Mouse (Mus musculus): ENCODE results near the gene Gucy2c. TPM values are rescaled to one million over a fixed set of nuclear protein-coding genes. Genes with fewer than 3 reads are reported as not detected.

Gucy2c gene
- polyA plus RNA-seq (2014; fragmentation: Illumina TruSeq; extraction: RNeasy Lipid Tissue Mini Kit (QIAGEN cat#74804); ENCODE audit: low read depth, low replicate concordance): not detected

DNA sequence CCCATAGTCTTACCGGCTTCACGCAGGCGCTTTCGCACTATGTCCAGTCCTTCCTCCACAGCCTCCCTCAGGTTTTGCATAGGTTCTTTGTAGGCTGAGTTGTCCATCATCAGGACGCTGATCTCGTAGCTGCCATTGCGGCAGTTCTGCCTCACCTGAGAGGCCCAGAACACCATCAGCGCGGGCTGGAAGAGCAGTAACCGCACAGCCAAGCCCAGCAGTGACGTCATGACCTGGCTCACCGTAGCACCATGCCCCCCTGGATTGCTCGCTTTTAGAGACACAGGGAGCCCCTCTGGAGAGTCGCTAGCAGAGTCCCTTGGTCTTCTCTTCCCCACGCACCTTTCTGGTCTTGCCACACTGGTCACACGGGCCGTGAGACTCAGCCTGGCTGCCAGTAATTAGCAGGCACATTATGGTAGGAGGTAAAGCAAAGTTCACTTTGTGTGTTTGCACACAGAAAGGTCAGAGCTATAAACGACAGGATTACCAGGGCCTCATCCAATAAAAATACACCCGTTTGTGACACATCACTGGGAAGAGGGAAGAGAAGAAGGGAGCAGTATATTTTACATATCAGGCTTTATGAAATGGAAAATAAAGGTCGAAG, at the start of gene Gucy2c:
Gucy2c (minus strand) TSS at position 389 of the 610 bp plus-strand sequence.

DNA sequence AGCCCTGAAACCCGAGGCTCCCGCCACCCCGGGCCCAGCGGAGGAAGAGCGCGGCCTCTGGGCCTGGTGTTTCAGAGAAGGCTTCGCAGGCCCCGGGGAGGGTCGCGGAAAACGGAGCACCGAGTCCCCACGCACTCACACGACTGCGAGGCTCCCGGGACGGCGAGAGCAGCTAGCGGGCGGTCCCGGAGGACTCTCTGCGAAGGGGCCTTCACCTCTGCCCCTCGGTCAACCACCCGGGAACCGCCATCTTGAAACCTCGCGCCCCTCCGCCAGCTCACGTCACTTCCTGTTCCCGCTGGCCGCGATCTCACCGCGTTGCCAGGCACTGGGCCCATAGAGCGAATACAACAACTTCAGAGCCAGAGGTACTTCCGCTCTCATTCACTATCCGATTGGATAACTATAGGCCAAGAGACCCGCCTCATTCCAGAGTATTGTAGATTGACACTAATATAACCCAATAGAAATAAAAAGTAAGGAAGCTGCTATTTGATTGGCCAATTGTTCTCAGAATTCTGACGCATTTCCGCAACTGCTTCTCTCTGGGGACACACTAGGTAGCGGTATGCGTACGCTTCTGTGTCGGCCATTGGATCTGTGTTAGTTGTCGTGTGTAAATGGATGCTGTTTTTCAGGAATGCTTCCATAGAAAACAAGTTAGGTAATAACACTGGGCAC, 46.5 kb upstream of the Gucy2c start, which contains the start of gene Wbp11:
Wbp11 (minus strand) TSS at position 353 of the 681 bp plus-strand sequence.

DNA sequence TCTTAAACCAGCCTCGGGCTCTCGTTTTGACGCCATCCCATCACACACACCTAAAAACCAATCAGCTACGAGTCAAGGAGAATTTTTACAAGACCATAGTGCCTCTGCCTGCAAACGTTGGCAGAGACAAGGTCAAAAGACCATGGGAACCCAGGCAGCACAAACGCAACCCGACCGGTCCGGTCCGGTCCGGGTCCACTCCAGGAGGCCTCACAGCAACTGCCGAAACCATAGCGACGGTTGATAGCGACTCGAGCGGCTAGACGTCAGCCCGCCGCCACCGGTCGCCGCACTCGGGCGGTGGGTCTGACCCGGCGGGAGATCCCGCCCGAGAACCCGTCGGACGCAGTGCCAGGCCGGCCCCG, 45.9 kb upstream of the Gucy2c start, which contains the start of gene BC049715:
BC049715 (plus strand) TSS at position 111 of the 365 bp plus-strand sequence.

DNA sequence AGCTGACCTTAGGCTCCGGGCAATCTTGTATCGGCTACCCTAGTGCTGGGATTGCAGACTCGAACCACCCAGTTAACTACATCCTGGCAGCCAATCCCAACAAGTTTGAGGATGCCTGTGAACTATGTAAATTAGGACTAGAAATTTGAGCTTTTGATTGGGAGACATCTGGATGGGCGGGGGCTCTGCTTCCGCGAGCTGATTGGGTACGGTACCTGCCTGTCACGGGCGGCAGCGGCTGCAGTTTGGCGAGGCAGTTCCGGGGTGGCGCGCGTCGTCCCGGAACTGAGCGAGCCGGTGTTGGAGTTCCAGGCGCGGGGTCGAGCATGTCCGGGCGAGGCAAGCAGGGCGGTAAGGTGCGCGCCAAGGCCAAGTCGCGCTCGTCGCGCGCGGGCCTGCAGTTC, 26.5 kb upstream of the Gucy2c start, which contains the start of gene H2afj:
H2afj (plus strand) TSS at position 231 of the 404 bp plus-strand sequence.

DNA sequence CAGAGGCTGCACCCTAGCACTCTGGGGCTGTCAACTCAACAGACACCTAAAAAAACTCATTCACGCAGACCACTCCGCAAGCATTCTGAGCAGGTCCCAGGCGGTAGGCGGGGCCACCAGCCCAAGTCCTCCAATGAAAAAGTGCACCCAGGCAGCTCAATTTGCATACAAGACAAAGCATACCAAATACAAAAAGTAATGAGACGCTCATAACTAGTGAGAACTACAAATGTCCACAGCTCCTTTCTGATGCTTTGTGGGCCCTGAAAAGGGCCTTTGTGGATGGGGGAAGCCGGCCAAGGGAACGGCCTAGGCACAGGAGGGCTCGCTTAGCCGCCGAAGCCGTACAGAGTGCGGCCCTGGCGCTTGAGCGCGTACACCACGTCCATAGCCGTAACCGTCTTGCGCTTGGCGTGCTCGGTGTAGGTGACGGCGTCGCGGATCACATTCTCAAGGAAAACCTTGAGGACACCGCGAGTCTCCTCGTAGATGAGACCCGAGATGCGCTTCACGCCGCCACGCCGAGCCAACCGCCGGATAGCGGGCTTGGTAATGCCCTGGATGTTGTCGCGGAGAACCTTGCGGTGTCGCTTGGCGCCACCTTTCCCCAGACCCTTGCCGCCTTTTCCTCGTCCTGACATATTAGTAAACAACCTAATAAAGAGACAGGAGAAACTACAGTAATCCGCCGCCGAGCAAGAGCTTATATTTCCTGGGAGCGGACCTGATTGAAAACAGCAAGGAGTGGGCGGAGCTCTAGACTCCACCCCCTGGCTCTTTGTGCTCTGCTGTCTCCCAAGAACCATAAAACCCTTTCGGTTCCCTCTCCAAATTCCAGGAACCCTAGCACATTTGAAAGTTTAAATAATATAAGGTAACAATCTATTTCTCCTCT, 22.4 kb upstream of the Gucy2c start, which contains the start of gene Hist4h4:
Hist4h4 (minus strand) TSS at position 677 of the 895 bp plus-strand sequence.

DNA sequence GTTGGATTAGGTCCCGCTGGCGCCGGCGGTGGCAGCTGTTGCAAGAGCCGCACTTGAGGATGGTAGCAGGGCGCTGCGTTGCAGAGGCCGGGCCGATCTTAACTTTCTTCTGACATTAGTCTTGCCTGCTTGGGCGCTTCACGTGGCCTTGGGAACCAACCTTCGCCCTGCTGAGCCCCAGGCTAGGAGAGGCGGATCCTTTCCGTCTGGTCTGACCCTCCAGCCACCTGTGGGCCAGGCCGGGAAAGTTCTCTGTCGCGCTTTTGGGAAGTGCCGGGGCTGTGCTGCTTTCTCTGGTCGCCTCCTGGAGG, 119.9 kb downstream of the Gucy2c start, which contains the start of gene Plbd1:
Plbd1 (minus strand) TSS at position 223 of the 311 bp plus-strand sequence.

Other genes starting within 250 kb of the Gucy2c start
- 22.2 TPM for gene Plbd1, start 119.8 kb downstream of the Gucy2c start, polyA plus RNA-seq (2014; fragmentation: Illumina TruSeq; extraction: RNeasy Lipid Tissue Mini Kit (QIAGEN cat#74804); ENCODE audit: low read depth, low replicate concordance)
- not detected for gene Hist4h4, start 22.6 kb upstream of the Gucy2c start, polyA plus RNA-seq (2014; fragmentation: Illumina TruSeq; extraction: RNeasy Lipid Tissue Mini Kit (QIAGEN cat#74804); ENCODE audit: low read depth, low replicate concordance)
- gene H2afj, start 26.5 kb upstream of the Gucy2c start, polyA plus RNA-seq (2014; fragmentation: Illumina TruSeq; extraction: RNeasy Lipid Tissue Mini Kit (QIAGEN cat#74804); ENCODE audit: low read depth, low replicate concordance): 11.4 TPM
- 0.70 TPM for gene BC049715, start 45.9 kb upstream of the Gucy2c start, polyA plus RNA-seq (2014; fragmentation: Illumina TruSeq; extraction: RNeasy Lipid Tissue Mini Kit (QIAGEN cat#74804); ENCODE audit: low read depth, low replicate concordance)
- 102 TPM for gene Wbp11, start 46.5 kb upstream of the Gucy2c start, polyA plus RNA-seq (2014; fragmentation: Illumina TruSeq; extraction: RNeasy Lipid Tissue Mini Kit (QIAGEN cat#74804); ENCODE audit: low read depth, low replicate concordance)
- 0.93 TPM for gene Smco3, start 53.7 kb upstream of the Gucy2c start, polyA plus RNA-seq (2014; fragmentation: Illumina TruSeq; extraction: RNeasy Lipid Tissue Mini Kit (QIAGEN cat#74804); ENCODE audit: low read depth, low replicate concordance)
- 4.3 TPM for gene Art4, start 76.0 kb upstream of the Gucy2c start, polyA plus RNA-seq (2014; fragmentation: Illumina TruSeq; extraction: RNeasy Lipid Tissue Mini Kit (QIAGEN cat#74804); ENCODE audit: low read depth, low replicate concordance)
- gene Mgp, start 94.1 kb upstream of the Gucy2c start, polyA plus RNA-seq (2014; fragmentation: Illumina TruSeq; extraction: RNeasy Lipid Tissue Mini Kit (QIAGEN cat#74804); ENCODE audit: low read depth, low replicate concordance): 110 TPM
- not detected for gene Erp27, start 140.4 kb upstream of the Gucy2c start, polyA plus RNA-seq (2014; fragmentation: Illumina TruSeq; extraction: RNeasy Lipid Tissue Mini Kit (QIAGEN cat#74804); ENCODE audit: low read depth, low replicate concordance)
- gene Pde6h, start 142.1 kb upstream of the Gucy2c start, polyA plus RNA-seq (2014; fragmentation: Illumina TruSeq; extraction: RNeasy Lipid Tissue Mini Kit (QIAGEN cat#74804); ENCODE audit: low read depth, low replicate concordance): not detected
- 21.1 TPM for gene Arhgdib, start 160.1 kb upstream of the Gucy2c start, polyA plus RNA-seq (2014; fragmentation: Illumina TruSeq; extraction: RNeasy Lipid Tissue Mini Kit (QIAGEN cat#74804); ENCODE audit: low read depth, low replicate concordance)

Data from adrenal gland, adult 10 weeks (tissue).